Mouse (Mus musculus) embryonic facial prominence, embryonic 10.5 days (tissue): ENCODE data around the gene Wrb. TPM values are rescaled to one million over a fixed set of nuclear protein-coding genes. Genes with fewer than 3 reads are reported as not detected.

Source experiments
- DNase-seq: peaks from one replicate; pipeline ENCODE4 v3.0.0-alpha.2; 2017; ENCODE audit warnings: low spot score
- H3K27ac ChIP-seq: fragments of 300-500 bp; sonication (generic); replicated peaks from 2 replicates; pipeline ENCODE4 v1.5.1; 2016; ENCODE audit warnings: mild to moderate bottlenecking
- H3K27me3 ChIP-seq: fragments of 300-500 bp; sonication (generic); replicated peaks from 2 replicates; pipeline ENCODE4 v1.6.1; 2016; ENCODE audit warnings: low read depth, mild to moderate bottlenecking; ENCODE audit not compliant: poor library complexity, severe bottlenecking
- H3K36me3 ChIP-seq: fragments of 300-500 bp; sonication (generic); replicated peaks from 2 replicates; pipeline ENCODE4 v1.6.1; 2016; ENCODE audit warnings: mild to moderate bottlenecking, moderate library complexity
- H3K4me1 ChIP-seq: fragments of 300-500 bp; sonication (generic); 2 replicates; pipeline ENCODE4 v1.6.1; 2016
- H3K4me3 ChIP-seq: fragments of 300-500 bp; sonication (generic); 2 replicates; pipeline ENCODE4 v1.5.1; 2016; ENCODE audit warnings: mild to moderate bottlenecking, moderate library complexity
- H3K9me3 ChIP-seq: fragments of 300-500 bp; sonication (generic); 2 replicates; pipeline ENCODE4 v1.6.1; 2016; ENCODE audit warnings: mild to moderate bottlenecking
- WGBS: fragments of 180-500 bp; shearing (Covaris S2); methylation state at CpG from one replicate; pipeline ENCODE4 v1.1.7; 2016; 5-methylcytosine and 5-hydroxymethylcytosine counted together
- polyA plus RNA-seq: library from polyadenylated mRNA; unstranded; fragments of >200 nt; fragmentation: Nextera tagmentation; extraction: Ambion mirVana; gene quantifications from 2 replicates; pipeline ENCODE4 v1.2.1, GENCODE M21; 2016

The Wrb gene
- polyA plus RNA-seq, 1 experiment from 2014 or later: 86.2 TPM

GRCm38 (mm10) chr16:96160927-96161326, 15.7 kb downstream of the Wrb start:
- Histone ChIP-seq H3K9me3 (no peaks in the 10 kb centered on the region), H3K36me3 (peaks cover 16% of the 10 kb centered on the region), H3K27ac (no peak overlapping the region), H3K27me3 (no peaks in the 10 kb centered on the region), H3K4me1 (peaks cover 18% of the 10 kb centered on the region), H3K4me3 (no peak overlapping the region)
- DNase-seq: no peak
- WGBS: 88% methylated on average over 1 of the region's 1 CpGs

- 94% methylated on average over 4 of the region's 4 CpGs for WGBS
These were observed 16.1 kb downstream of the Wrb start for GRCm38 (mm10) chr16:96161336-96161735.

GRCm38 (mm10) chr16:96165723-96166264, 20.6 kb downstream of the Wrb start:
- no peaks in the 10 kb centered on the region for H3K27me3 ChIP-seq
- no peaks in the 10 kb centered on the region for H3K36me3 ChIP-seq
- H3K4me3 ChIP-seq: no peak overlapping the region
- WGBS: 82% methylated on average over 4 of the region's 4 CpGs
- no peak for DNase-seq
- no peaks in the 10 kb centered on the region for H3K9me3 ChIP-seq
- no peaks in the 10 kb centered on the region for H3K4me1 ChIP-seq
- no peak overlapping the region for H3K27ac ChIP-seq

More at GRCm38 (mm10) chr16:96161336-96161735, 16.1 kb downstream of the Wrb start:
- H3K36me3 ChIP-seq: peaks cover 12% of the 10 kb centered on the region
- H3K27me3 ChIP-seq: no peaks in the 10 kb centered on the region
- no peak for DNase-seq
- H3K9me3 ChIP-seq: no peaks in the 10 kb centered on the region
- H3K4me3 ChIP-seq: no peak overlapping the region
- H3K27ac ChIP-seq: no peak overlapping the region
- H3K4me1 ChIP-seq: peaks cover 18% of the 10 kb centered on the region

DNA sequence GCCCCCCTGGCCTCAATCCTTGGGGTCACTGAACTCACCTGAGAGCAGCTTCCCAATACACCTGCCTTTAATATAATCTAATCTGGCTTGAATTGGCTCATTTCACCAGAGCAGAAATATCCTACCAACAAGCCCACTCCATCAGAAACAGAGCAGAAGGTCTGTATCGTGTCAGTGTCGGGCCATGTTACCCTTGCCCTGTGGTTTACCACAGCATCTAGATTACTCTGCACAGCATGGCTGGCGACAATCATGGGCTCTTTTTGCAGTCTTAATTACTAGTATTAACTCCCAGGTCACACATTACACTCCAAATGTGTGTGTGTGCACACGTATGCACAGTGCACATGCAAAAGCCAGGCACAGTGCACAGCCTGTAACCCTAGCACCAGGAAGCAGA, 23.6 kb downstream of the Wrb start:
- WGBS: 87% methylated on average over 4 of the region's 4 CpGs
- no peaks in the 10 kb centered on the region for H3K4me1 ChIP-seq
- H3K27ac ChIP-seq: no peak overlapping the region

GRCm38 (mm10) chr16:96173648-96174047, 28.4 kb downstream of the Wrb start:
- 82% methylated on average over 8 of the region's 8 CpGs for WGBS
- no peaks in the 10 kb centered on the region for H3K27me3 ChIP-seq
- H3K27ac ChIP-seq: no peak overlapping the region
- no peak for DNase-seq
- no peaks in the 10 kb centered on the region for H3K9me3 ChIP-seq
- peaks cover 6% of the 10 kb centered on the region for H3K4me1 ChIP-seq
- no peak overlapping the region for H3K4me3 ChIP-seq
- no peaks in the 10 kb centered on the region for H3K36me3 ChIP-seq

More for the DNA sequence above, 23.6 kb downstream of the Wrb start:
- Histone ChIP-seq H3K4me3 (no peak overlapping the region), H3K27me3 (no peaks in the 10 kb centered on the region), H3K36me3 (no peaks in the 10 kb centered on the region), H3K9me3 (no peaks in the 10 kb centered on the region)
- no peak for DNase-seq

GRCm38 (mm10) chr16:96175399-96175798, 30.2 kb downstream of the Wrb start:
- H3K27ac ChIP-seq: no peak overlapping the region
- H3K9me3 ChIP-seq: peaks cover 4% of the 10 kb centered on the region; the same call in 1 of the 2 replicates
- 44% methylated on average over 2 of the region's 2 CpGs for WGBS
- no peak for DNase-seq
- H3K4me1 ChIP-seq: peaks cover 6% of the 10 kb centered on the region
- no peak overlapping the region for H3K4me3 ChIP-seq
- H3K27me3 ChIP-seq: no peaks in the 10 kb centered on the region
- H3K36me3 ChIP-seq: 0 out of 2 replicates have a peak, but pooled peaks cover 3% of the 10 kb centered on the region

DNA sequence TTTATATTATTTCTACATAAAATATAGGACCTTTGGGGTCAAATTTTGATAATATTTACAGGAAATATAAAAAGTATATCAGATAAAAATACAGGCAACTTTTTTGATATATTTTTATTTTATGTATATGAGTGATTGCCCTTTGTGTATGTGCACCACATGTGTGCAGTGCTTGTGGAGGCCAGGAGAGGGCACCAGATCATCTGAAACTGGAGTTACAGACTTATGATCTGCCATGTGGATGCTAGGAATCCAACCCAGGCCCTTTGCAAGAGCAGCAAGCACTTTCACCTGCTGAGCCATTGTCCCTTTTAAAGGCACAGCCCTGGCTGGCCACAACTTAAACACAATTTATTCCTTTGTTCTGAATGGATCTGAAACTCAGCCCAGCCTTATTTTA, 33.9 kb downstream of the Wrb start:
- H3K27me3 ChIP-seq: no peaks in the 10 kb centered on the region
- peaks cover 6% of the 10 kb centered on the region for H3K4me1 ChIP-seq
- H3K36me3 ChIP-seq: 0 out of 2 replicates have a peak, but pooled peaks cover 3% of the 10 kb centered on the region
- no peak overlapping the region for H3K4me3 ChIP-seq
- peaks cover 4% of the 10 kb centered on the region; the same call in 1 of the 2 replicates for H3K9me3 ChIP-seq
- DNase-seq: no peak
- no peak overlapping the region for H3K27ac ChIP-seq

- H3K36me3 ChIP-seq: no peaks in the 10 kb centered on the region
- DNase-seq: no peak
- 87% methylated on average over 5 of the region's 5 CpGs for WGBS
These were observed 42.4 kb downstream of the Wrb start for GRCm38 (mm10) chr16:96187619-96188018.

GRCm38 (mm10) chr16:96191531-96192506, 46.6 kb downstream of the Wrb start, which contains the start of gene Lca5l:
Lca5l (minus strand) TSS chr16:96192271.
- H3K4me3 ChIP-seq: peak within 1 kb of the TSS; percentile 93
- H3K4me1 ChIP-seq: peaks cover 11% of the 10 kb centered on the region
- H3K27ac ChIP-seq: peak within 1 kb of the TSS; percentile 84
- peak; percentile 100 for DNase-seq
- 1% methylated on average over 77 of the region's 77 CpGs for WGBS
- peaks cover 17% of the 10 kb centered on the region for H3K27me3 ChIP-seq
- H3K36me3 ChIP-seq: no peaks in the 10 kb centered on the region
- H3K9me3 ChIP-seq: no peaks in the 10 kb centered on the region

More at GRCm38 (mm10) chr16:96187619-96188018, 42.4 kb downstream of the Wrb start:
- H3K4me3 ChIP-seq: no peak overlapping the region
- no peak overlapping the region for H3K27ac ChIP-seq
- H3K4me1 ChIP-seq: peaks cover 11% of the 10 kb centered on the region
- H3K9me3 ChIP-seq: peaks cover 4% of the 10 kb centered on the region; the same call in 1 of the 2 replicates
- H3K27me3 ChIP-seq: peaks cover 17% of the 10 kb centered on the region

- Histone ChIP-seq H3K36me3 (no peaks in the 10 kb centered on the region), H3K4me3 (peak within 1 kb of the TSS; percentile 51), H3K9me3 (no peaks in the 10 kb centered on the region), H3K4me1 (peaks cover 19% of the 10 kb centered on the region), H3K27ac (peak within 1 kb of the TSS; percentile 72), H3K27me3 (peaks cover 11% of the 10 kb centered on the region; the same call in 1 of the 2 replicates)
- 6% methylated on average over 20 of the region's 20 CpGs for WGBS
- DNase-seq: peak; percentile 61
These were observed 54.9 kb downstream of the Wrb start, which contains the start of gene Sh3bgr for GRCm38 (mm10) chr16:96199913-96200701. Sh3bgr (plus strand) TSS chr16:96200450.

DNA sequence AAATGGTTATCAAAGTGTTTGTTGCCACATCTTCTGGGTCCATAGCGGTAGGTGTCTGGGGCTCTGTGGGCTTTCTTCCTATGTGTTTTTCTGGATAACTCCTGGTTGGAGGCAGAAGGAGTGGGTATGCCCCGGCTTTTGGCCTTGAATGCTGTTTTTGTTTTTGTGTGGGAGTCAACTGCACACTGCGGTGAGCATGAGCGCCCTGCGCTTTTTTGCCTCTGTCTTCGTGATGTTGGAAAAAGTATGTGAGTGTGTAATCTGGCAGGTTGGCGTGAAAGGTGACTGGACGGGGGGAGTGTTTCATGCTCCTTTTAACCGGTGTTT, 55.5 kb downstream of the Wrb start:
- no peaks in the 10 kb centered on the region for H3K36me3 ChIP-seq
- H3K4me3 ChIP-seq: peak overlapping the region; percentile 51
- H3K4me1 ChIP-seq: peaks cover 19% of the 10 kb centered on the region
- H3K27me3 ChIP-seq: peaks cover 11% of the 10 kb centered on the region; the same call in 1 of the 2 replicates
- DNase-seq: no peak
- peak overlapping the region; percentile 72 for H3K27ac ChIP-seq
- no peaks in the 10 kb centered on the region for H3K9me3 ChIP-seq
- 39% methylated on average over 9 of the region's 9 CpGs for WGBS
